ENCODE assay signal across 8 mouse cellular contexts in the genomic region with DNA sequence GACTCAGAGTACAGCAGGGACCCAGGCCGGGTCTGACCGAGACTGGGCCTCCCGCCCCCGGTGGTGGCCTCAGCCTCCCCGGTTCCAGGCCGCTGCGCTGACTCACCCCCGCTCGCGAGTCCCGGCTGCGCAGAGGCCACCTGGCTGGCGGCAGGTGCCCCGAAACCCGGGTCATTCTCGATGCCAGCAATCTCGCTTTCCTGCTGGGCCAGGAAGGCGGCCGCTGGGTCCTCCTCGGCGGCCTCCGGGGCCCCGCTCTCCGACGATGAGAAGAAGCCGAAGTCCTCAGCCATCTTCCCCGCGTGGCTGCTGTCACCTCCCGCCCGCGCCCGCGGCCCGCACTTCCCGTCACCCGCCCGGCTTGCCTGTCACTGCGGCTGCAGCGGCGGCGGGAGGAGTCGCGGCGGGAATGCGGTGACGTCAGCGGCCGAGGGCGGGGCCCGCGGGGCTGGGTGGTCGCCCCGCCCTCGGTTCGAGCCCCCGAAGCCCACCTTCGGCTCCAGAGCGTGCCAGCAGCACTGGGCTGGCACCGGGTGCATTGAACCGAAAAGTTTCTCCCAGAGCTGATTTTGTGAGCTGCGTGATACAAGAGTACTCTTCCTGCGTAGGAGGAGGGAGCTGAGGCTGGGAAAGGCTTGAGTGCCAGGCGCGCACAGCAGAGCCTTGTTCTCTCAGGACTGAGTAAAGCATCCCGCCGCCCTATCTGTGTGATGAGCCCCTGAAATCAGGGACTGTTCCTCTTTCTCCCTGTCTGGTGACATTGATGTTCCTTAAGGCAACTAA. TPM values are rescaled to one million over a fixed set of nuclear protein-coding genes. Genes with fewer than 3 reads are reported as not detected.
A peak's percentile ranks its signal among the peaks of the same experiment; 100 is the strongest.
DNase-seq lines count a peak whose midpoint lies in the region; ATAC-seq lines count a peak whose summit lies in the region.

TSS of gene Cltb (minus strand) at position 373 of the 783 bp plus-strand sequence.

- H3K4me3 ChIP-seq in intestine, embryonic 14.5 days (ENCODE audit: low read depth, low read length) = peak within 1 kb of the TSS; percentile 68

- H3K4me2 ChIP-seq in intestine, embryonic 14.5 days (ENCODE audit: low read length) = peak within 1 kb of the TSS; percentile 91

- no peaks in the 10 kb centered on the region for H3K27me3 ChIP-seq in intestine, embryonic 14.5 days (replicated peaks; ENCODE audit: control insufficient read depth, insufficient read depth, low read length)

- peaks cover 7% of the 10 kb centered on the region; the same call in 1 of the 2 replicates for H3K4me1 ChIP-seq in intestine, embryonic 14.5 days (replicated peaks; ENCODE audit: control insufficient read depth, insufficient read depth, low read length)

- H3K9me3 ChIP-seq in intestine, embryonic 14.5 days (ENCODE audit: control insufficient read depth, low read length) = no peaks in the 10 kb centered on the region

- no peaks in the 10 kb centered on the region for H3K36me3 ChIP-seq in intestine, embryonic 14.5 days (ENCODE audit: control insufficient read depth, insufficient read depth, low read length)

- intact Hi-C loops in left cerebral cortex, postnatal 25 days (cut with DNase I) = loop anchor here (2.0 kb wide), 1 partner anchor 20 kb away; the partner anchor contains the start of genes Higd2a and Nop16

- ATAC-seq in intestine, embryonic 14.5 days (replicated peaks; ENCODE audit: low FRiP score, low TSS enrichment, low read depth) = peak; percentile 67

- WGBS in intestine, embryonic 14.5 days = under 1% methylated on average over 66 of the region's 66 CpGs

- DNase-seq in adrenal gland, adult (ENCODE audit: inconsistent age in 2 of 2, low spot score in 1 of 2) = peak; percentile 91 to 97
- peak; percentile 82 for DNase-seq in embryo, embryonic 10.5 days (ENCODE audit: low spot score)
- DNase-seq in gastrocnemius, postnatal 25 days = peak; percentile 85
- peak; percentile 95 for DNase-seq in intestine, embryonic 14.5 days (ENCODE audit: low spot score)
- peak; percentile 92 for DNase-seq in left cerebral cortex, postnatal 25 days (ENCODE audit: low spot score in 2 of 2)
- peak; percentile 74 for DNase-seq in mesoderm, embryonic 11.5 days (ENCODE audit: low read depth, low spot score)
- DNase-seq in right cerebral cortex, postnatal 36 days (ENCODE audit: low spot score in 2 of 2) = peak; percentile 81 to 86
- peak; percentile 82 to 88 for DNase-seq in urinary bladder, postnatal 4 days (ENCODE audit: low spot score in 2 of 2)

- peak within 1 kb of the TSS; percentile 79 for H3K9ac ChIP-seq in intestine, embryonic 14.5 days (ENCODE audit: low read length)

- H3K27ac ChIP-seq in intestine, embryonic 14.5 days (ENCODE audit: low read depth) = 0 out of 2 replicates have a peak within 1 kb of the TSS, but pooled peaks have one; percentile 22

RNA-seq across cellular contexts. Expression of gene Cltb, which starts in this region (rescaled TPM):
- 100 to 1,000 TPM; 117 to 135 TPM for total RNA-seq in gastrocnemius, postnatal 25 days (2021)
- 43.6 and 49.6 TPM in 2 replicates for polyA plus RNA-seq in intestine, embryonic 14.5 days (2014; fragmentation: Nextera tagmentation; extraction: Ambion mirVana)
- 100 to 1,000 TPM; 308 to 312 TPM for total RNA-seq in left cerebral cortex, postnatal 25 days (2021)

Comparison
In these comparisons a context has a peak if more than half of its experiments do, and no peak if none do; other contexts are left out.
1. Peak in every context shown above with its lines: DNase-seq, ATAC-seq, H3K4me3 ChIP-seq and H3K27ac ChIP-seq.